Mouse (Mus musculus) left cerebral cortex, adult 9 months (tissue): ENCODE measurements around the gene Jak2.
A peak's percentile ranks its signal among the peaks of the same experiment; 100 is the strongest.

Experiments used
- DNase-seq, 2 experiments: peaks; one replicate each; pipeline ENCODE4 v3.0.0; 2022; ENCODE audit warnings: low spot score in 2 of 2

Jak2 gene

GRCm38 (mm10) chr19:29300919-29301318 lies 49.3 kb downstream of the Jak2 start:
- DNase-seq = no peak

GRCm38 (mm10) chr19:29302119-29302518 lies 50.5 kb downstream of the Jak2 start:
- no peak for DNase-seq

- no peak for DNase-seq
Measured at GRCm38 (mm10) chr19:29308832-29309231, 57.2 kb downstream of the Jak2 start.

GRCm38 (mm10) chr19:29311791-29312190 lies 60.2 kb downstream of the Jak2 start:
- DNase-seq = peak in 1 of 2 experiments; percentile 42

- DNase-seq = no peak
Measured at GRCm38 (mm10) chr19:29312661-29313060, 61.0 kb downstream of the Jak2 start.

- DNase-seq = no peak
Measured at GRCm38 (mm10) chr19:29323416-29324049, 71.9 kb downstream of the Jak2 start.

GRCm38 (mm10) chr19:29325053-29325851 lies 73.6 kb downstream of the Jak2 start, which contains the start of gene Insl6:
Gene Insl6 (minus strand): TSS chr19:29325356.
- no peak for DNase-seq

GRCm38 (mm10) chr19:29325852-29326180 lies 74.2 kb downstream of the Jak2 start:
- DNase-seq = no peak

- no peak for DNase-seq
Measured at GRCm38 (mm10) chr19:29326396-29326795, 74.8 kb downstream of the Jak2 start.

- no peak for DNase-seq
Measured at GRCm38 (mm10) chr19:29326822-29327552, 75.4 kb downstream of the Jak2 start.

GRCm38 (mm10) chr19:29334068-29334745 lies 82.6 kb downstream of the Jak2 start, which contains the start of gene Rln1:
Gene Rln1 (minus strand): TSS chr19:29334670.
- DNase-seq = no peak

- no peak for DNase-seq
Measured at GRCm38 (mm10) chr19:29336624-29337023, 85.0 kb downstream of the Jak2 start.

GRCm38 (mm10) chr19:29341029-29341428 lies 89.4 kb downstream of the Jak2 start:
- DNase-seq = no peak

- DNase-seq = no peak
Measured at GRCm38 (mm10) chr19:29342281-29342680, 90.7 kb downstream of the Jak2 start.

GRCm38 (mm10) chr19:29344868-29345267 lies 93.2 kb downstream of the Jak2 start:
- DNase-seq = no peak

- no peak for DNase-seq
Measured at GRCm38 (mm10) chr19:29345636-29346035, 94.0 kb downstream of the Jak2 start.

GRCm38 (mm10) chr19:29350991-29351390 lies 99.4 kb downstream of the Jak2 start:
- no peak for DNase-seq

- DNase-seq = peak in 1 of 2 experiments; percentile 86
Measured at GRCm38 (mm10) chr19:29354895-29355877, 103.6 kb downstream of the Jak2 start.

- no peak for DNase-seq
Measured at GRCm38 (mm10) chr19:29356281-29356680, 104.7 kb downstream of the Jak2 start.

- DNase-seq = no peak
Measured at GRCm38 (mm10) chr19:29360251-29360650, 108.6 kb downstream of the Jak2 start.
